Mouse (Mus musculus) duodenum, adult 2 months (tissue): ENCODE measurements around the gene Cdk5rap2. TPM values are rescaled to one million over a fixed set of nuclear protein-coding genes. Genes with fewer than 3 reads are reported as not detected.

ENCODE experiments used
- polyA plus RNA-seq: library from polyadenylated mRNA; depleted of rRNA; stranded (reverse); fragments of >200 nt; gene quantifications from 2 replicates; pipeline ENCODE4 v1.2.3, GENCODE M21; 2012; ENCODE audit warnings: low replicate concordance; rRNA removed

Gene Cdk5rap2
- 0.66 and 2.1 TPM in 2 replicates for polyA plus RNA-seq

DNA sequence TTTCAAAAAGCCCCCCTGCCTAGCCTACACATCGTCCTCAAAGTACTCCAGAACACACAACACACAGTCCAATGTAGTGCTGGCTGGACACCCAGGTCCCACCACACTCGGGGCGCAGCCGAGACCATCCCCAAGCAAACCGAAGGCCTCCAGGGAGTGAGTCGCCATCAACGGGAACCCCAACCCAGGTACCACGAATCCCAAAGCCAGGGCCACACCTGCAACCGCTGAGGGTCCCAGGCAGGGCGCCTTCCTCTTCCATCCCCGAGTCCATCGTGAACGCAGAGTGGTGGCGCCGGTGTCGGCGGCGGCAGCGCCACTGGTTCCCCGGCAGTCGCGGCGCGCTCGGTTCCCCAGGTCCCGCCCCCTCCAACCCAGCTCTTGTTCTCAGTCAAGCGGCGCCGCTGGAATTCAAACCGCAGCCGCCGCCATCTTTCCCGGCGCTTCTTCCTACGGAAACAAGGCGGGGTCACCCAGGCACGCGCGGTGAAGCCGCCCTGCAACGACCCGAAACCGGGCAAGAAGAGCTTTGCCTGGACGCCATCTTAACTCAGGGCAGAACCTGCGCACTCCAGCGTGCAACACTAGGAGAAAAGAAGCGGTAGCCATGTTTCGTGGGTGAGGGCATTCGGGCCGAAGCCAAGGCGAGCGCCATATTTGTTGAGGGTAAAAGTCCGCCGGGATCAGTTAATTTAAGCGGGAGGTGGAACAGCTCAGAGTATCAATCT lies at the start of gene Cdk5rap2:
Cdk5rap2 (minus strand) TSS at position 450 of the 728 bp plus-strand sequence.

Other genes starting within 250 kb of the Cdk5rap2 start
- gene Megf9, start 124.6 kb upstream of the Cdk5rap2 start, polyA plus RNA-seq = 2.6 and 6.5 TPM in 2 replicates